In the genomic region with DNA sequence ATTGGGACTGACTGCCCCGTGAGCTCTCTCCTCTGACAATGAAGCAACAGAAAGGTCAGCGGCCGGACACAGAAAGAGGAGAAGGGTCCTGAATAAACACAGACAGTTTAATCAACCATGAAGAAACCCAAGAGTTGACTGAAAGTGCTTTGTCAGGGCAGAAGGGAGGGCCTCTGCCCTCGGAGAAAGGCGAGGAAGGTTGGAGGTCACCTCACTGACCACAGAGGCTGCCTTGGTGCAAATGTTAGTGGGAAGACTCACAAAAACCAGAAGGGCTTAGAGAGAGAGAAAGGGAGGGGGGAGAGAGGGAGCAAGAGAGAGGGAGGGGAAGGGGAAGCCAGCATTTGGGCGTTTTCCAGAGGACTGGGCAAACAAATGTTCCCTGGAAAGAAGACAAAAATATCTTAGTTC, we compare ENCODE assay signal across 8 mouse cellular contexts.
DNase-seq lines count a peak whose midpoint lies in the region; ATAC-seq lines count a peak whose summit lies in the region.

No protein-coding gene starts in this region.

- H3K4me2 ChIP-seq in liver, embryonic 12.5 days = no peak overlapping the region
- H3K4me2 ChIP-seq in hindbrain, embryonic 12.5 days (replicated peaks) = 0 out of 2 replicates have a peak overlapping the region, but pooled peaks have one; percentile 11
- no peak overlapping the region for H3K4me2 ChIP-seq in liver, embryonic 11.5 days

- no peak overlapping the region for H3K4me3 ChIP-seq in liver, embryonic 12.5 days
- no peak overlapping the region for H3K4me3 ChIP-seq in hindbrain, embryonic 12.5 days
- H3K4me3 ChIP-seq in liver, embryonic 11.5 days (ENCODE audit: low read depth, low read length) = no peak overlapping the region

- H3K4me1 ChIP-seq in liver, embryonic 12.5 days = peaks cover 19% of the 10 kb centered on the region
- H3K4me1 ChIP-seq in hindbrain, embryonic 12.5 days = peaks cover 34% of the 10 kb centered on the region
- H3K4me1 ChIP-seq in liver, embryonic 11.5 days (replicated peaks; ENCODE audit: control insufficient read depth, insufficient read depth, low read length) = peaks cover 7% of the 10 kb centered on the region

- H3K36me3 ChIP-seq in liver, embryonic 12.5 days = no peaks in the 10 kb centered on the region
- H3K36me3 ChIP-seq in hindbrain, embryonic 12.5 days = no peaks in the 10 kb centered on the region
- H3K36me3 ChIP-seq in liver, embryonic 11.5 days (ENCODE audit: control insufficient read depth, insufficient read depth, low read length) = no peaks in the 10 kb centered on the region

- H3K27ac ChIP-seq in liver, embryonic 12.5 days = no peak overlapping the region
- H3K27ac ChIP-seq in hindbrain, embryonic 12.5 days = no peak overlapping the region
- 0 out of 2 replicates have a peak overlapping the region, but pooled peaks have one; percentile 28 for H3K27ac ChIP-seq in liver, embryonic 11.5 days (ENCODE audit: low read depth, low read length)

- DNase-seq in liver = peak; percentile 9
- no peak for DNase-seq in liver, embryonic 11.5 days (ENCODE audit: low spot score)
- no peak for DNase-seq in layer of hippocampus, adult 9-10 months (ENCODE audit: low spot score)
- DNase-seq in gastrocnemius, postnatal 36 days = no peak
- DNase-seq in thymus, postnatal 0 days (ENCODE audit: low spot score) = no peak

- ATAC-seq in liver, embryonic 12.5 days = no peak
- ATAC-seq in common myeloid progenitor, adult 5-6 weeks (replicated peaks; ENCODE audit: low read depth, poor library complexity, severe bottlenecking) = peak; percentile 33; the same call in 1 of the 2 replicates
- no peak for ATAC-seq in hindbrain, embryonic 12.5 days (ENCODE audit: low FRiP score)
- no peak for ATAC-seq in liver, embryonic 11.5 days (replicated peaks; ENCODE audit: low FRiP score)

- WGBS in liver, embryonic 12.5 days (ENCODE audit: insufficient replicate concordance) = 20% methylated on average over 6 of the region's 6 CpGs
- 0% methylated on average over 6 of the region's 6 CpGs for WGBS in hindbrain, embryonic 12.5 days
- 22% methylated on average over 6 of the region's 6 CpGs for WGBS in liver, embryonic 11.5 days

- H3K27me3 ChIP-seq in liver, embryonic 12.5 days (replicated peaks) = peaks cover 12% of the 10 kb centered on the region
- H3K27me3 ChIP-seq in hindbrain, embryonic 12.5 days = peaks cover 15% of the 10 kb centered on the region
- H3K27me3 ChIP-seq in liver, embryonic 11.5 days (replicated peaks; ENCODE audit: control insufficient read depth, insufficient read depth, low read length) = no peaks in the 10 kb centered on the region

- H3K9ac ChIP-seq in liver, embryonic 12.5 days = no peak overlapping the region
- H3K9ac ChIP-seq in hindbrain, embryonic 12.5 days = no peak overlapping the region; the same call in 1 of the 2 replicates
- no peak overlapping the region for H3K9ac ChIP-seq in liver, embryonic 11.5 days (ENCODE audit: low read depth, low read length)

- H3K9me3 ChIP-seq in liver, embryonic 12.5 days (replicated peaks) = no peaks in the 10 kb centered on the region
- no peaks in the 10 kb centered on the region for H3K9me3 ChIP-seq in hindbrain, embryonic 12.5 days (replicated peaks)
- no peaks in the 10 kb centered on the region for H3K9me3 ChIP-seq in liver, embryonic 11.5 days (ENCODE audit: control insufficient read depth, low read length)

- intact Hi-C loops in gastrocnemius, postnatal 36 days (cut with DNase I) = loop anchor here (5.0 kb wide), 3 partner anchors 334 to 544 kb away; a partner anchor contains a TSS
